Mouse (Mus musculus) lung, postnatal 36 days (tissue): ENCODE results near the gene Zfp667.
"Not testable (repeated sequence)": the region's sequence is repeated elsewhere in the genome, so short reads cannot be mapped to it uniquely, and the experiment has no call there.

ENCODE experiments used
- DNase-seq: peaks from one replicate; pipeline ENCODE4 v3.0.0; 2022; ENCODE audit warnings: mixed read lengths

Gene Zfp667

GRCm38 (mm10) chr7:6285842-6286705 is at the start of gene Zfp667:
TSS of gene Zfp667 (plus strand) at chr7:6286579.
- peak; percentile 99 for DNase-seq

- DNase-seq, result peak; percentile 44
Observed at GRCm38 (mm10) chr7:6239787-6240186, 46.6 kb upstream of the Zfp667 start.

- DNase-seq, result peak; percentile 62
Observed at GRCm38 (mm10) chr7:6240841-6241425, 45.4 kb upstream of the Zfp667 start.

- no peak for DNase-seq
Observed at GRCm38 (mm10) chr7:6244361-6245292, 41.8 kb upstream of the Zfp667 start.

- no peak for DNase-seq
Observed at GRCm38 (mm10) chr7:6252410-6252809, 34.0 kb upstream of the Zfp667 start, which contains the start of gene Epp13. TSS of gene Epp13 (plus strand) at chr7:6252710.

DNA sequence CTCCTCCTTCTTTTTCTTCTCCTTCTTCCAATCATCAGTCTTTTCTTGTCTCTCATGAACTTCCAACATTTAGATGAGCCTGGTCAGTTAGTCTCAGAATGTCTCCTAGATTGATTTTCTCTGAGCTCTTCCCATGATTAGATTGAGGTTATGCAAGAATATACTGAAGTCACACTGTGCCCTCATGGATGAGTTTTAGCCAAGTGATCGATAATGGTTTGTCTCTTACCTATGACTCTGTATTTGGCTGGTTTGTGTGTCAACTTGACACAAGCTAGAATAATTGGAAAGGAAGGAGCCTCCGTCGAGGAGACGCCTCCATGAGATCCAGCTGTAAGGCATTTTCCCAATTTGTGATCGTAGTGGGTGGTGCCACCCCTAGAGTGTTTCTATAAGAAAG is 31.9 kb upstream of the Zfp667 start:
- DNase-seq, result no peak

DNA sequence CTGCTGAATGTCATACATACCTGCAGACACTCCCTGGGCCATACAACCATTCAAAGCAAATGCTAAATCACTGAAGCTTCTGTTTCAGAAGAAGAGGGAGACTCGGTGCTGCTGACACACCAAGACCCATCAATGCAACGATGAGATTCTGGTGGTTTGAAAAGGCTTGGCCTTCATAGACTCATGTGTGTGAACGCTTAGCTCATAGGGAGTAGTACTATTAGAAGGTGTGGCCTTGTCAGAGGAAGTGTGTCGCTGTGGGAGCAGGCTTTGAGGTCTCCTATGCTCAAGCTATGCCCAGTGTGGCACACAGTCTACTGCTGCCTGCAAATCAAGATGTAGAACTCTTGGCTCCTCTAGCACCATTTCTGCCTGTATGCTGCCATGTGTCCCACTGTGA is 29.0 kb upstream of the Zfp667 start:
- no peak for DNase-seq

DNA sequence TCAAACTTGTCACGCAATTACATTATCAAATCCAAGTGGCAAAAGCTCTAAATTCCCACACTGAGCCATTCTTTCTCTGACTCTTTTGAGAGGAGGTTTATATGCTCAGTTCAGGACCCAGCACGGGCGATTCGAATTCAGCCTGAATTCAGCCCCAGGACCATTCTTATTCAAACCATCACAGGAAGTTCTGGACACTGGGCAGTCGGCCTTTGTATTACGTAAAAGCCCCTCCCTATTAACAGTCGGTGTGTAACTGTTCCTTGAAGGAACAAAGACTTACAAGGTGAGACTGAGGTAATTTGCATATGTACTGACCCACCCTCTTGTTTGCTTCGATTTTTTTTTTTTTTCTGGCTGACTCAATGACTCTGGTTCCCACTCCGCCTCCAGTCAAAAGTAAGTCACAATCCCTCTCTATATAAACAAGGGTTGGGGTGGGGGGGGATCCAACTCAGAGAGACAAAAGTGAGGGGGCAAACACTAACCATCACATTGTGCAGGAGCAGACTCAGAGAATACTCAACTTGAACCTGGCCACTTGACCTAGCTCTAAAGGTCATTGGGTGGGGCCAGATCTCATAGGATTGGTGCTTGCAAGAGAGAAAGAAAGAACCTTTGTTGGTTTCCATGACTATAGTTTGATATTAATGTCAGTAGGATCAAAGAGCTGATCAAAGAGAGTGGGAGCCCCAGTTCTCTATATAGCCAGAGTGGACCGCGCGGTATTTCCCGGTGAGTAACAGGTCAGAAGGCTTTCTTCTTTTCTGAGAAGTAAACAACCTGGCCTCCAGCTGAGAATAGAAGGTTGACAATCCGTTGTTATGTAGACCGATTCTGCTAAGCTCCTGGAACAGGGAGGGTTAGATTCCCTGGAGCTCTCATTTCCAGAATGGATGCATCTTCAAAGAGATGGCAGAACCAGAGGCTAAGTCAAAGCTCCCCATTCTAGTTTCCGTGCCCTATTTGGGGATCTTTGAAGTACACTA is 27.9 kb upstream of the Zfp667 start:
- DNase-seq, result no peak

DNA sequence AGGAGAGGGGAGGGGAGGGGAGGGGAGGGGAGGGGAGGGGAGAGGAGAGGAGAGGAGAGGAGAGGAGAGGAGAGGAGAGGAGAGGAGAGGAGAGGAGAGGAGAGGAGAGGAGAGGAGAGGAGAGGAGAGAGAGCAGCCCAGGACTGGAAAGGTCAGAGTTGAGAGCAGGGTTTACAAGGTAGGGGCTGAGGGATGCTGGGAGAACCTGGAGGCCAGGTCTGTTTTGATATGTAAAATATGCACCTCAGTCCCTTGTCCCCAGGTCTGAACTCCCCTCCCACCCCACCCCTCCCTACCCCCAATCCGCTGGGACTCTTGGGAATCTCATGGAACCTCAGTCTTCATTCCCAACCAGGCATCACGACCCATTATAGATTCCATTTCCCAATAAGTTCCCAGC is 26.4 kb upstream of the Zfp667 start:
- not testable (repeated sequence) for DNase-seq

- DNase-seq, result no peak
Observed at GRCm38 (mm10) chr7:6262120-6262519, 24.3 kb upstream of the Zfp667 start.

GRCm38 (mm10) chr7:6262984-6263383 is 23.4 kb upstream of the Zfp667 start:
- no peak for DNase-seq

- DNase-seq, result peak; percentile 46
Observed at GRCm38 (mm10) chr7:6265695-6266094, 20.7 kb upstream of the Zfp667 start.

- DNase-seq, result no peak
Observed at GRCm38 (mm10) chr7:6277906-6278305, 8.5 kb upstream of the Zfp667 start.

DNA sequence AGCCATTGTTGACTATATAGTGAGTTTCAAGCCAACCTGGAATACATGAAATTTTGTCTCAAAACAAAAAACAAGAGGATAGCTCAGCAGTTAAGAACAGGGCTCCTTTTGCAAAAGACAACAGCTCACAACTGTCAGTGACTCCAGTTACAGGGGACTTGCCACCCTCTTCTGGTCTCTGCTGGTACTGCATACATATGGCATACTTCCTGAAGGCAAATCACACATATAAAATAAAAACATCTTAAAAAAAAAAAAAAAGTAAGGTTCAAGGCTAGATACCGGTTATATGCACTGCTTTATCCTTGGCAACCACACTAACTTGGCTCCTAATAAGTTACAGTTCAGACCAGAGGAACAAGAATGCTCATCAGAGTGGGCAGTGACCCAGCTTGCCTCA is 3.6 kb upstream of the Zfp667 start:
- peak; percentile 92 for DNase-seq

- DNase-seq, result peak; percentile 91
Observed at GRCm38 (mm10) chr7:6283451-6284075, 2.8 kb upstream of the Zfp667 start.

GRCm38 (mm10) chr7:6284442-6285012 is 1.9 kb upstream of the Zfp667 start:
- peak; percentile 7 for DNase-seq

DNA sequence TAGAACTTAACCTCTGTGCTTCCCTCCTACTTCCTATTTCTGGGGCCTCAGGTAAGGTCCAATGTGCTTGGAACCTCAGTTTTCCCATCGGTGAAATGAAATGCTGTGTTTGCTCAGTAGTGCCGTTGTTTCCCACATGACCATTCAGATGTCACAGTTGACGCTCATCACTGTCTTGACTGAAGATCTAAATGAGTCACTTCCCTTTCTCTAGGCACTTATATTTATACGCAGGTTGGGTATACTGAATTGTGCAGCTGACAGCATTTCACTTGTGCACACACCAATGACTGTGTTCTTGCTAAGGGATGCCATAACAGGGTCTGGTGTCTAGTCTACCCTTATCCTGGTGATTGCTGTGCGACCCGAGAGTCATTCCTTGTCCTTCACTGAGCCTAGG is 1.0 kb upstream of the Zfp667 start:
- DNase-seq, result no peak

DNA sequence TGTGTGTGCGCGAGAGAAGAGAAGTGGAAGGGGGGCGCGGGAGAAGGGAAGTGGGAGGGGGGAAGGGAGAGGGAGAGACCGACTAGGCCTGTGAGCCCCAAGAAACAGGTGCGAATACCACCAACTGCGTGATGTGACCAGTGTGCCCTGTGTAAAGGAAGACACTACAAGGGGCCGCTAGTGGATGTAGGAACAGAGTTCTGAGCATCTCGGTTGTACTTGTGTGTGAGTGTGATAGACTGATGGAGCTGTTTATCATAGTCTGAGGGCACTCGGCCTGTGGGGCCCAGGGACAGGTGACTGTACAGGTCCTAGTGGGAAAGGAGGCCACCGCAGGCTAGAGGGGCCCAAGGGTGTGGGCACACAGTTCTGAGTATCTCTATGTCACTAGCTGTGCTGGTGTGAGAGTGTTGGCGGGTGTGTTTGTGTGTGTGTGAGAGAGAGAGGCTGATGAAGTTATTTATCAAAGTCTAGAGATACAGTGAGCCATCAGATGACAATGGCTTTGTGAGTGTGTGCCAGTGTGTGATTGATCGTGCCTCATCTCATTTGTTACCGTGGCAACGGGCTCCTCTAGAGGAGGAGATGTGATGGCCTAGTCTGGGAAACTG is 647 bp downstream of the Zfp667 start:
- no peak for DNase-seq

DNA sequence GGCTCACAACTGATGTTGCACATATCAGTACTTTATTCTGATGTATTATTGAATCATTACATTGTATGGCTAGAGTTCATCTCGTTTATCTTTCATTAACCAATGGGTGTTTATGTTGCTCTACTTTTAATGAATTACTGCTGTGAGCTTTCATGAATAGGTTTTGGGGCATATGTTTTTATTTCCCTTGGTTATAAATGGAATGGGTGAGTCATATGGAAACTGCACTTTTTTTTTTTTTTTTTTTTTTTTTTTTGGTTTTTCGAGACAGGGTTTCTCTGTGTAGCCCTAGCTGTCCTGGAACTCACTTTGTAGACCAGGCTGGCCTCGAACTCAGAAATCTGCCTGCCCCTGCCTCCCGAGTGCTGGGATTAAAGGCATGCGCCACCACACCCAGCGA is 4.7 kb downstream of the Zfp667 start:
- not testable (repeated sequence) for DNase-seq

GRCm38 (mm10) chr7:6300796-6301195 is 14.4 kb downstream of the Zfp667 start:
- peak; percentile 40 for DNase-seq
